In the genomic region with DNA sequence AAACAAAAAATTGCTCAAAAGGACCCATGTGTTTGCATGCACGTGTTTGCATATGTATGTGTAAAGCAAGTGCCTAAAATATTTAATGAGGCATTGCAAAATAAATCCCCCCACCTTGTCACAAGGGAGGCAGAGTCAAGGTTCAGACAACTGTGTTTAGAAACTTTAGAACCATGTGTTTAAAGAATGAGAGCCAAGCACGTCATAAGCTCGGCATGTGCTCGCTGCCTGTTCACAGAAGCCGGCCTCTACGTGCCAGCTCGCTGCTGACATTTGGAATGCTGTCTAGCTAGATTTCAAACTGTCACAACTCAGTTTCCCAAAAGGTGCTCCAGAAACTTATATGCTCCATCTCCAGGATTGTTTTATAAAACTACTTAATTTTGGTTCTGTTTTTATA, we compare ENCODE assay signal across 8 mouse cellular contexts. TPM values are rescaled to one million over a fixed set of nuclear protein-coding genes. Genes with fewer than 3 reads are reported as not detected.
DNase-seq lines count a peak whose midpoint lies in the region; ATAC-seq lines count a peak whose summit lies in the region.

No protein-coding gene starts in this region.

- no peak overlapping the region for H3K4me3 ChIP-seq in limb, embryonic 11.5 days (ENCODE audit: low read depth, low read length)

- H3K4me2 ChIP-seq in limb, embryonic 11.5 days (ENCODE audit: low read depth, severe bottlenecking): no peak overlapping the region

- H3K4me1 ChIP-seq in limb, embryonic 11.5 days (ENCODE audit: control insufficient read depth, insufficient read depth, low read length): peaks cover 4% of the 10 kb centered on the region; the same call in 1 of the 2 replicates

- no peaks in the 10 kb centered on the region for H3K36me3 ChIP-seq in limb, embryonic 11.5 days (ENCODE audit: control insufficient read depth, insufficient read depth, low read length)

- H3K27me3 ChIP-seq in limb, embryonic 11.5 days (ENCODE audit: control insufficient read depth, insufficient read depth, low read length): no peaks in the 10 kb centered on the region

- WGBS in limb, embryonic 11.5 days: 40% methylated on average over 7 of the region's 7 CpGs

- no peaks in the 10 kb centered on the region for H3K9me3 ChIP-seq in limb, embryonic 11.5 days (ENCODE audit: control insufficient read depth, low read length)

- no peak for ATAC-seq in limb, embryonic 11.5 days (ENCODE audit: insufficient number of reproducible peaks, low FRiP score, low TSS enrichment, low read depth)
- ATAC-seq in megakaryocyte progenitor cell, adult 5-6 weeks (replicated peaks; ENCODE audit: poor library complexity): no peak
- no peak for ATAC-seq in cerebellum, adult (ENCODE audit: insufficient number of reproducible peaks, low FRiP score, low TSS enrichment)

- no peak overlapping the region for H3K9ac ChIP-seq in limb, embryonic 11.5 days (ENCODE audit: low read length)

- peak; percentile 37 for DNase-seq in adrenal gland, adult 2 months
- DNase-seq in adrenal gland, adult 18-20 months (ENCODE audit: low spot score in 2 of 2): no peak
- DNase-seq in adrenal gland, postnatal 14 days: peak; percentile 31
- peak; percentile 78 for DNase-seq in heart, adult 8-10 months (ENCODE audit: low spot score)
- peak; percentile 31 for DNase-seq in limb, embryonic 11.5 days (ENCODE audit: low spot score)
- no peak for DNase-seq in MN1 (ENCODE audit: low spot score)

- no peak overlapping the region for H3K27ac ChIP-seq in limb, embryonic 11.5 days (replicated peaks; ENCODE audit: low read depth, low read length)

RNA-seq across cellular contexts. Expression of gene Ugp2, which starts 27.5 kb away (rescaled TPM):
- total RNA-seq in adrenal gland, adult 2 months (2021): 10 to 100 TPM; 66.2 to 84.6 TPM
- polyA plus RNA-seq in adrenal gland, adult 2 months (2012; rRNA removed): 0.60 and 1.1 TPM in 2 replicates
- total RNA-seq in adrenal gland, adult 18-20 months (2021): 100 to 1,000 TPM in 1 of 2 experiments, 10 to 100 TPM in 1; 99.2 to 169 TPM
- total RNA-seq in adrenal gland, postnatal 14 days (2021): 71.8 and 91.9 TPM in 2 replicates
- 100 to 1,000 TPM; 208 to 263 (median 234) TPM for total RNA-seq in heart, adult 8-10 months (2022)
- 69.3 and 70.7 TPM in 2 replicates for polyA plus RNA-seq in limb, embryonic 11.5 days (2014; fragmentation: Nextera tagmentation; extraction: Ambion mirVana)
- total RNA-seq in megakaryocyte progenitor cell, adult 5-6 weeks (2015): 63.3 and 64.7 TPM in 2 replicates
- total RNA-seq in megakaryocyte progenitor cell, adult 5-6 weeks (2017): 55.0 and 72.3 TPM in 2 replicates

Comparison
In these comparisons a context has a peak if more than half of its experiments do, and no peak if none do; other contexts are left out.
1. DNase-seq: peak in adrenal gland, adult 2 months (single experiment), adrenal gland, postnatal 14 days (single experiment), heart, adult 8-10 months (single experiment) and limb, embryonic 11.5 days (single experiment); none in adrenal gland, adult 18-20 months (0 of 2) and MN1 (single experiment).